Mouse (Mus musculus) stomach, embryonic 14.5 days (tissue): ENCODE measurements around the gene Srxn1. TPM values are rescaled to one million over a fixed set of nuclear protein-coding genes. Genes with fewer than 3 reads are reported as not detected.

Source experiments
- ATAC-seq: fragments of 200-750 bp; cut with Nextera tagmentation; 2 replicates; pipeline ENCODE4 v1.8.0; 2017; ENCODE audit warnings: low read depth, moderate TSS enrichment; ENCODE audit not compliant: insufficient number of reproducible peaks, insufficient read depth, low FRiP score
- H3K27ac ChIP-seq: fragments of 300-500 bp; sonication (generic); 2 replicates; pipeline ENCODE4 v1.5.1; 2014; ENCODE audit warnings: mild to moderate bottlenecking, low read length, moderate library complexity, mixed read lengths
- H3K27me3 ChIP-seq: fragments of 300-500 bp; sonication (generic); 2 replicates; pipeline ENCODE4 v1.6.1; 2014; ENCODE audit warnings: low read length, control low read depth, mixed read lengths; ENCODE audit not compliant: control insufficient read depth, insufficient read depth
- H3K36me3 ChIP-seq: fragments of 300-500 bp; sonication (generic); 2 replicates; pipeline ENCODE4 v1.6.1; 2014; ENCODE audit warnings: mild to moderate bottlenecking, control low read depth, low read length, moderate library complexity, mixed read lengths; ENCODE audit not compliant: control insufficient read depth, insufficient read depth
- H3K4me1 ChIP-seq: fragments of 300-500 bp; sonication (generic); 2 replicates; pipeline ENCODE4 v1.6.1; 2014; ENCODE audit warnings: low read length, control low read depth, mixed read lengths; ENCODE audit not compliant: control insufficient read depth, insufficient read depth
- H3K4me2 ChIP-seq: fragments of 300-500 bp; sonication (generic); replicated peaks from 2 replicates; pipeline ENCODE4 v1.6.1; 2014; ENCODE audit warnings: low read depth, low read length, control low read depth
- H3K4me3 ChIP-seq: fragments of 300-500 bp; sonication (generic); 2 replicates; pipeline ENCODE4 v1.5.1; 2014; ENCODE audit warnings: low read depth, low read length, control low read depth
- H3K9ac ChIP-seq: fragments of 300-500 bp; sonication (generic); replicated peaks from 2 replicates; pipeline ENCODE4 v1.6.1; 2014; ENCODE audit warnings: low read depth, mild to moderate bottlenecking, control low read depth, low read length, moderate library complexity, mixed read lengths
- H3K9me3 ChIP-seq: fragments of 300-500 bp; sonication (generic); 2 replicates; pipeline ENCODE4 v1.6.1; 2016; ENCODE audit warnings: low read depth, low read length, control low read depth; ENCODE audit not compliant: control insufficient read depth
- WGBS: fragments of 180-500 bp; shearing (Covaris S2); extraction: QIAGEN DNeasy Blood & Tissue Kit; methylation state at CpG from one replicate; pipeline ENCODE4 v1.1.7; 2014; 5-methylcytosine and 5-hydroxymethylcytosine counted together
- polyA plus RNA-seq: library from polyadenylated mRNA; unstranded; fragments of >200 nt; fragmentation: Nextera tagmentation; extraction: Ambion mirVana; gene quantifications from 2 replicates; pipeline ENCODE4 v1.2.1, GENCODE M21; 2014

Gene Srxn1
- polyA plus RNA-seq, 1 experiment from 2014 or later: 7.6 TPM

DNA sequence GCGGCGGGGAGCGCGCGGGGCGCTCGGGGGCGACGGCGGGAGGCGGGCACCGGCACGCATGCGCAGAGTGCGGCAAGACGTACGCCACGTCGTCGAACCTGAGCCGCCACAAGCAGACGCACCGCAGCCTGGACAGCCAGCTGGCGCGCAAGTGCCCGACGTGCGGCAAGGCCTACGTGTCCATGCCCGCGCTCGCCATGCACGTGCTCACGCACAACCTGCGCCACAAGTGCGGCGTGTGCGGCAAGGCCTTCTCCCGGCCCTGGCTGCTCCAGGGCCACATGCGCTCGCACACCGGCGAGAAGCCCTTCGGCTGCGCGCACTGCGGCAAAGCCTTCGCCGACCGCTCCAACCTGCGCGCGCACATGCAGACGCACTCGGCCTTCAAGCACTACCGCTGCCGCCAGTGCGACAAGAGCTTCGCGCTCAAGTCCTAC lies 11.9 kb upstream of the Srxn1 start:
- H3K9ac ChIP-seq: no peak overlapping the region
- ATAC-seq: no peak
- H3K4me2 ChIP-seq: peak overlapping the region; percentile 56
- H3K27ac ChIP-seq: no peak overlapping the region
- no peaks in the 10 kb centered on the region for H3K9me3 ChIP-seq
- peak overlapping the region; percentile 35 for H3K4me3 ChIP-seq
- peaks cover 31% of the 10 kb centered on the region for H3K27me3 ChIP-seq
- H3K4me1 ChIP-seq: peaks cover 14% of the 10 kb centered on the region; the same call in 1 of the 2 replicates
- H3K36me3 ChIP-seq: no peaks in the 10 kb centered on the region
- 4% methylated on average over 47 of the region's 60 CpGs for WGBS

DNA sequence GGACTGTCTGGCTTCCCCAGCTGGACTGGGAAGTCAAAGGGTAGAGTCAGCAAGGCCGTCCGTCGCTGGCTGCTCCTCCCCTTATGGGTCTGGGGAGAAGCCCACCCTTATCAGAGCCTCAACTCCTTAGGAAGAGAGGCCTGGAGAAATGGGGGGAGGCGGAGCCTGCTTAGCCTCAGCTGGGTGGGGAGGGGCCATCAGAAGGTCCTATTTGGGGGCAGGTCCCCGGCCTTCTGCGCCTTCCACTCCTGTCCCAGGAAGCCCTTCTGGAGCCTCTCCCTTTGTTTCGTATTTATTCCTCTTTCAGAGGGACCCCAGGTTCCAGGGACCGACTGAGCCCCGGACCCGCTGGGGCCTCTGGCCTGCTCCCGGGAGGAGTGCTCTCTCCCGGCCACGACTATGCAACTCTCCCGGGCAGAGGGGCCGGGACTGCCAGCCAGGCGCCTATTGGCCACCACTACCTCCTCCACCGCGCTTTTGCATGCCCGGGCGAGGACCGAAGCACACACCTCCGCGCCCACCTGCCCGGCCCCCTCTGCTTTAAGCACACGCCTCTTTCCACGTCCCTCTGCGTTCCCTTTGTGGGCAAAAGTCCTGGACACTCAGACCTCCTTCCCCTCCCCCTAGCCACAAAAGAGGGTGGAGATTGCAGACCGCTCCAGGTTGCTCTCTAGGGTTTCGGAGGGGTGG lies 10.3 kb upstream of the Srxn1 start:
- WGBS: 5% methylated on average over 29 of the region's 29 CpGs
- no peaks in the 10 kb centered on the region for H3K36me3 ChIP-seq

DNA sequence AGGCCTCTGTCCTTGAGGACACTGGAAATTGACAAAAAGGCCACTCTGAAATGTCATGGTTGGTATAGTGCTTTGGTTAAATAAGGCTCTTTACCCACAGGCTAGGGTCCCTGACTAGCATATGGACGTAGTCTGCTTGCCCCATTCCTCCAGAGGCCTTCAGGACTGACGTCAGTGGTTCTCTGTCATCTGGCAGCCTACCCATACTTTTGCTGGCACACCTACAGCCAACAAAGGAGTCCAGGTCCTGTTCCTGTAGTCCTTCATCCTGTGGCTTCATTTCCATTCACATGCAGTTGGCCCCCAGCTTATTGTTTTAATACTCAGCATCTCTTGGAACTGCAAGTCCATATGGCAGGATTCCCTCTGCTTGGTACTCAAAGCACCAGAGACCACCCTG lies 8.4 kb upstream of the Srxn1 start:
- H3K36me3 ChIP-seq: no peaks in the 10 kb centered on the region
- no peaks in the 10 kb centered on the region for H3K9me3 ChIP-seq
- H3K4me2 ChIP-seq: no peak overlapping the region
- H3K4me1 ChIP-seq: peaks cover 14% of the 10 kb centered on the region; the same call in 1 of the 2 replicates
- WGBS: 79% methylated on average over 2 of the region's 2 CpGs
- no peak overlapping the region for H3K4me3 ChIP-seq
- peaks cover 31% of the 10 kb centered on the region for H3K27me3 ChIP-seq
- no peak overlapping the region for H3K27ac ChIP-seq
- no peak overlapping the region for H3K9ac ChIP-seq
- no peak for ATAC-seq

More for the DNA sequence above, 10.3 kb upstream of the Srxn1 start:
- no peak overlapping the region for H3K9ac ChIP-seq
- no peaks in the 10 kb centered on the region for H3K9me3 ChIP-seq
- peak overlapping the region; percentile 27 for H3K4me2 ChIP-seq
- ATAC-seq: peak; percentile 50; the same call in 1 of the 2 replicates
- peak overlapping the region; percentile 8; the same call in 1 of the 2 replicates for H3K4me3 ChIP-seq
- peaks cover 14% of the 10 kb centered on the region; the same call in 1 of the 2 replicates for H3K4me1 ChIP-seq
- H3K27ac ChIP-seq: no peak overlapping the region
- H3K27me3 ChIP-seq: peaks cover 31% of the 10 kb centered on the region

DNA sequence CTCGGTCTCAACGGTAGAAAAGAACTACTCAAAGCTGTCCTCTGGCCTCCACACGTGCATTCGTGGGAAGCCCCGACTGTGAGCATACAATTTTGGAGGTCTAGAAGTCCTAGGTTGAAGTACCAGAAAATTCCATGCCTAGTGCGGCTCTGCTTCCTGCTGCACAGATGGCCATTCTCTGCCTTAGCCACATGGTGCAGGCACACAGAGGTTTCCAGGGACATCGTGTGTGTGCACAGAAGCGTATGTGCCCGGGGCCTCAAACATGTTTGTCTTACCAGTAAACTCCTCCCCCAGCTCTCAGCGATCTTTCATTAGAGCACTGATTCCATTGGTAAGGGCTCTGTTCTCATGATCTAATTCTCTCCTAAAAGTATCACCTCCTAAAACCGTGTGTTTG lies 7.4 kb upstream of the Srxn1 start:
- no peak overlapping the region for H3K9ac ChIP-seq
- 70% methylated on average over 11 of the region's 11 CpGs for WGBS
- no peak overlapping the region for H3K27ac ChIP-seq
- no peak overlapping the region for H3K4me2 ChIP-seq
- ATAC-seq: no peak
- peaks cover 14% of the 10 kb centered on the region; the same call in 1 of the 2 replicates for H3K4me1 ChIP-seq
- H3K4me3 ChIP-seq: no peak overlapping the region
- H3K36me3 ChIP-seq: no peaks in the 10 kb centered on the region
- no peaks in the 10 kb centered on the region for H3K9me3 ChIP-seq
- H3K27me3 ChIP-seq: peaks cover 25% of the 10 kb centered on the region

DNA sequence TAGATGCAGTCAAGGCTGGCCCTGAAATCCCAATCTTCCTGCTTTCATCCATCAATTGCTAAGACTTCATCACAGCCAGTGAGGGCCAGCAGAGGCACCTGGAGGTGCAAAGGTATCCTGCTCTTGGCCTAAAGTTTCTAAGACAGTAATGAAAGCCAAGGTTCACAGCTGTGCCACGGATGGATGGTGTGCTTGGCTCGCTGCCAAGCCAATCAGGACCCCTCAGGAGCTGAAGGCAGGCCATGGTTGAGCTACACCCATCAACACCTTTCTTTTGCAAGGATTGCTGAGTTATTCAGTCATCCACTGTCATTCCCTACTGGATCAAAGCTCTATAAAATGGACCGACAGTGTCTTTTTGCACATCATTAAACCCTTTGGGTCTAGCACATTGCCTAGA lies 5.8 kb upstream of the Srxn1 start:
- no peaks in the 10 kb centered on the region for H3K9me3 ChIP-seq
- no peak overlapping the region for H3K4me3 ChIP-seq
- peaks cover 8% of the 10 kb centered on the region for H3K27me3 ChIP-seq
- WGBS: 73% methylated on average over 3 of the region's 3 CpGs
- ATAC-seq: no peak
- peaks cover 6% of the 10 kb centered on the region; the same call in 1 of the 2 replicates for H3K4me1 ChIP-seq
- H3K36me3 ChIP-seq: no peaks in the 10 kb centered on the region
- no peak overlapping the region for H3K9ac ChIP-seq
- H3K27ac ChIP-seq: no peak overlapping the region
- no peak overlapping the region for H3K4me2 ChIP-seq

DNA sequence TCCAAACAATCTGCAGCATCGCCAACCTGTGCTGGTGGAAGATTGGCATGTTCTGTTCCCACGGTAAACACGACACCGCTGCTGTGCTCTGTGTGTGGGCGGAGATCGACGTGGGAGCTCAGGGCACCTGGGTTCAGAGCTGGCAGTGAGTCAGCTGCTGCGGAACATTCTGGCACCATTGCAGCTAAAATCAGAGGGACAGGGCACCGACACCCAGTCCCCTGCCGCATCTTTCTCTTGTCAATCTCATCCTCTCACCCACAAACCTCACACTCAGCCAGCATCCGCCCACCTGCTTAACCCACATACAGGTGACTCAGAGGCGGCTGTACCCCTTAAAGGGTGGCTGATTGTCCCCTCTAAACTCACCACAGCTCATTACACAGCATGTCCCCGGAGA lies 3.6 kb upstream of the Srxn1 start:
- H3K27me3 ChIP-seq: no peaks in the 10 kb centered on the region
- H3K9ac ChIP-seq: no peak overlapping the region
- H3K4me1 ChIP-seq: no peaks in the 10 kb centered on the region
- H3K9me3 ChIP-seq: no peaks in the 10 kb centered on the region
- ATAC-seq: no peak
- WGBS: 67% methylated on average over 13 of the region's 13 CpGs
- H3K4me2 ChIP-seq: no peak overlapping the region
- no peaks in the 10 kb centered on the region for H3K36me3 ChIP-seq
- H3K4me3 ChIP-seq: no peak overlapping the region
- no peak overlapping the region for H3K27ac ChIP-seq

DNA sequence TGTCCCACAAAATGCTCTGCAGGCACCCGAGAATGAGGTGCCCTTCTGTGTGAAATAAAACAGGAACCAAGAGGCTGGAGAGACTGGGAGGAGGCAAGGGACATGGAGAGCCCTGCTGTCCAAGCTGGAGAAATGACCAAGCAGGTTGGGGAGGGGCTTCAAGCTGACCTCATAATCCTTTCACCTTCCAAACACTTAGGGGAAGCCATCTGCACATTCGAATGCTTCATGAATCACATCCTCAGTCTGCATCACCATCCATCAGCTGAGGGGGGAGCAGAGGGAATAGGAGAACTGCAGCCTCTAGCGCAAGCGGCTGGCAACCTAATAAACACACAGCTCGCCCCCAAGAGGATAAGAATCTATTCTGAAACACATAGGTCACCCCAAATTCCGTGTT lies 2.9 kb upstream of the Srxn1 start:
- Histone ChIP-seq H3K4me1 (no peaks in the 10 kb centered on the region), H3K27me3 (no peaks in the 10 kb centered on the region), H3K4me3 (no peak overlapping the region), H3K36me3 (no peaks in the 10 kb centered on the region), H3K4me2 (no peak overlapping the region), H3K27ac (no peak overlapping the region), H3K9ac (no peak overlapping the region), H3K9me3 (no peaks in the 10 kb centered on the region)
- 56% methylated on average over 6 of the region's 6 CpGs for WGBS
- no peak for ATAC-seq

DNA sequence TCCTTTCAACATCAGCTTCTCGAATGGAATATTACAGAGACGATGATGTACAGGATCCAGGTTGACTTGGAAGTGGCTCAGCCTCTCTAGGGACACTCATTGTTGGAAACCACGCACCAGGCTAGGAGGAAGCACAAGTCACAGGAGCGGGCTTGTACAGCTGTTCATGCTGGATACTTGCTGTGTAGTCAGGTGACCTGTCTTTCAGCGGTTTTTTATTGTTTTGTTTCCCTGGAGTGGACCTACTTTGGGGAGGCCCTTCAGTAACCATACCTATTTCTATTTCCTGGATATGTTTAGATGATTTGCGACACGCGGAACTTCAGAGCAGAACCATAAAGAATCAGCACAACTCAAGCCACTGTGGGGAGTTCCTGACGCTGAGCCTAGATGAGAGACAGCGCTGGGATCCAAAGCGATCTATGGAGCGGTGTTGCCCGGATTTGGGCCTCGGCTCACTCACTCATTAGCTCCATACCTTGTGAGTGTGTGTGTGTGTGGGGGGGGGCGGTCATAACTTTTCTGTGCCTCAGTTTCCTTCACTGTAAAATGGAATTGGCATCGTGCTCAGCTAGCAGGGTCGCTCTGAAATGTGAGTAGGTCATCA lies 502 bp upstream of the Srxn1 start:
- Histone ChIP-seq H3K36me3 (no peaks in the 10 kb centered on the region), H3K9ac (peak overlapping the region; percentile 55; the same call in 1 of the 2 replicates), H3K9me3 (no peaks in the 10 kb centered on the region), H3K27me3 (no peaks in the 10 kb centered on the region), H3K4me2 (peak overlapping the region; percentile 85), H3K4me1 (no peaks in the 10 kb centered on the region), H3K4me3 (peak overlapping the region; percentile 64), H3K27ac (no peak overlapping the region)
- WGBS: 20% methylated on average over 17 of the region's 17 CpGs
- ATAC-seq: peak; percentile 16; the same call in 1 of the 2 replicates
